Mouse (Mus musculus) heart, embryonic 15.5 days (tissue): ENCODE measurements around the gene Nucb2. TPM values are rescaled to one million over a fixed set of nuclear protein-coding genes. Genes with fewer than 3 reads are reported as not detected.

Source experiments
- ATAC-seq: fragments of 200-750 bp; cut with Nextera tagmentation; replicated peaks from 2 replicates; pipeline ENCODE4 v1.8.0; 2017; ENCODE audit warnings: low read depth, moderate TSS enrichment; ENCODE audit not compliant: insufficient number of reproducible peaks, insufficient read depth, low FRiP score
- H3K27ac ChIP-seq: fragments of 300-500 bp; sonication (generic); 2 replicates; pipeline ENCODE4 v1.5.1; 2015; ENCODE audit warnings: mild to moderate bottlenecking, inconsistent platforms
- H3K27me3 ChIP-seq: fragments of 300-500 bp; sonication (generic); 2 replicates; pipeline ENCODE4 v1.6.1; 2015; ENCODE audit warnings: inconsistent platforms
- H3K36me3 ChIP-seq: fragments of 300-500 bp; sonication (generic); 2 replicates; pipeline ENCODE4 v1.6.1; 2015; ENCODE audit warnings: mild to moderate bottlenecking, inconsistent platforms
- H3K4me1 ChIP-seq: fragments of 300-500 bp; sonication (generic); replicated peaks from 2 replicates; pipeline ENCODE4 v1.6.1; 2015; ENCODE audit warnings: inconsistent platforms
- H3K4me2 ChIP-seq: fragments of 300-500 bp; sonication (generic); 2 replicates; pipeline ENCODE4 v1.6.1; 2015; ENCODE audit warnings: inconsistent platforms, mild to moderate bottlenecking, moderate library complexity
- H3K4me3 ChIP-seq: fragments of 300-500 bp; sonication (generic); 2 replicates; pipeline ENCODE4 v1.5.1; 2015; ENCODE audit warnings: mild to moderate bottlenecking, inconsistent platforms
- H3K9ac ChIP-seq: fragments of 300-500 bp; sonication (generic); 2 replicates; pipeline ENCODE4 v1.6.1; 2015; ENCODE audit warnings: mild to moderate bottlenecking, inconsistent platforms
- H3K9me3 ChIP-seq: fragments of 300-500 bp; sonication (generic); replicated peaks from 2 replicates; pipeline ENCODE4 v1.6.1; 2016; ENCODE audit warnings: inconsistent platforms
- WGBS: fragments of 180-500 bp; shearing (Covaris S2); methylation state at CpG from one replicate; pipeline ENCODE4 v1.1.7; 2015; ENCODE audit warnings: mixed read lengths; 5-methylcytosine and 5-hydroxymethylcytosine counted together
- polyA plus RNA-seq: library from polyadenylated mRNA; unstranded; fragments of >200 nt; fragmentation: Nextera tagmentation; extraction: Ambion mirVana; gene quantifications from 2 replicates; pipeline ENCODE4 v1.2.1, GENCODE M21; 2015

Nucb2 gene
- polyA plus RNA-seq, 1 experiment from 2014 or later: 9.3 TPM

GRCm38 (mm10) chr7:116491113-116491512 is 13.1 kb upstream of the Nucb2 start:
- 74% methylated on average over 4 of the region's 4 CpGs for WGBS

GRCm38 (mm10) chr7:116493267-116494003 is 10.7 kb upstream of the Nucb2 start:
- no peak for ATAC-seq
- H3K27me3 ChIP-seq: no peaks in the 10 kb centered on the region
- 72% methylated on average over 7 of the region's 7 CpGs for WGBS
- no peaks in the 10 kb centered on the region for H3K9me3 ChIP-seq
- no peaks in the 10 kb centered on the region for H3K4me1 ChIP-seq
- no peak overlapping the region for H3K4me2 ChIP-seq
- no peaks in the 10 kb centered on the region for H3K36me3 ChIP-seq
- no peak overlapping the region for H3K9ac ChIP-seq
- H3K27ac ChIP-seq: no peak overlapping the region
- no peak overlapping the region for H3K4me3 ChIP-seq

More at GRCm38 (mm10) chr7:116491113-116491512, 13.1 kb upstream of the Nucb2 start:
- Histone ChIP-seq H3K27ac (no peak overlapping the region), H3K9ac (no peak overlapping the region), H3K27me3 (no peaks in the 10 kb centered on the region), H3K36me3 (no peaks in the 10 kb centered on the region), H3K4me2 (no peak overlapping the region), H3K4me3 (no peak overlapping the region), H3K9me3 (no peaks in the 10 kb centered on the region), H3K4me1 (no peaks in the 10 kb centered on the region)
- ATAC-seq: no peak

- Histone ChIP-seq H3K4me3 (no peak overlapping the region), H3K9ac (no peak overlapping the region), H3K4me1 (no peaks in the 10 kb centered on the region), H3K27me3 (no peaks in the 10 kb centered on the region), H3K27ac (no peak overlapping the region), H3K36me3 (no peaks in the 10 kb centered on the region), H3K9me3 (no peaks in the 10 kb centered on the region), H3K4me2 (no peak overlapping the region)
- 56% methylated on average over 5 of the region's 5 CpGs for WGBS
- no peak for ATAC-seq
These were observed 9.6 kb upstream of the Nucb2 start for GRCm38 (mm10) chr7:116494618-116495017.

GRCm38 (mm10) chr7:116496760-116497159 is 7.4 kb upstream of the Nucb2 start:
- Histone ChIP-seq H3K27ac (no peak overlapping the region), H3K27me3 (no peaks in the 10 kb centered on the region), H3K4me2 (no peak overlapping the region), H3K4me3 (no peak overlapping the region), H3K9ac (no peak overlapping the region), H3K9me3 (no peaks in the 10 kb centered on the region), H3K4me1 (no peaks in the 10 kb centered on the region), H3K36me3 (no peaks in the 10 kb centered on the region)
- WGBS: 92% methylated on average over 4 of the region's 4 CpGs
- no peak for ATAC-seq

DNA sequence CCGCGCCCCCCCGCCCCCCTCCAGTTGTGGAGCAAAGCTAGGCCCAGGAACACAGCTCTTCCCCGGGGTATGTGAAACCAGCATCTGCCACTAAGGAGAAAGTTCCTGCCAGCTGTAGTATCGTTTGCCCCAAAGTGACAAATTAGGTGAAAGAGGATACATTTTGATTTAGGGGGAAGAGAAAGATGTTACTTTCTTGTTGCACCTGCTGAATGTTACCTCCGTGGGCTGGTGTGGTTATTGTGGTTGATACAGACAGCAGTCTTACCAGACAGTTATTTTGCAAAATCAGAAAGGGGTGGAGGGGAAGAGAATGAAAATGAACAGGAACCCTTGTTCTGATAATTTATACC is 625 bp downstream of the Nucb2 start:
- Histone ChIP-seq H3K36me3 (peaks cover 3% of the 10 kb centered on the region; the same call in 1 of the 2 replicates), H3K9me3 (no peaks in the 10 kb centered on the region), H3K27me3 (no peaks in the 10 kb centered on the region), H3K4me2 (peak overlapping the region; percentile 90), H3K9ac (peak overlapping the region; percentile 87), H3K27ac (no peak overlapping the region), H3K4me1 (peaks cover 7% of the 10 kb centered on the region; the same call in 1 of the 2 replicates), H3K4me3 (peak overlapping the region; percentile 84)
- no peak for ATAC-seq
- WGBS: 6% methylated on average over 6 of the region's 6 CpGs

- WGBS: 84% methylated on average over 5 of the region's 5 CpGs
These were observed 9.9 kb downstream of the Nucb2 start for GRCm38 (mm10) chr7:116514030-116514429.

GRCm38 (mm10) chr7:116514546-116514945 is 10.4 kb downstream of the Nucb2 start:
- Histone ChIP-seq H3K4me2 (no peak overlapping the region), H3K9me3 (no peaks in the 10 kb centered on the region), H3K27me3 (no peaks in the 10 kb centered on the region), H3K9ac (no peak overlapping the region), H3K36me3 (peaks cover 1% of the 10 kb centered on the region; the same call in 1 of the 2 replicates), H3K27ac (no peak overlapping the region), H3K4me1 (peaks cover 14% of the 10 kb centered on the region), H3K4me3 (no peak overlapping the region)
- no peak for ATAC-seq
- 73% methylated on average over 9 of the region's 9 CpGs for WGBS

More at GRCm38 (mm10) chr7:116514030-116514429, 9.9 kb downstream of the Nucb2 start:
- Histone ChIP-seq H3K4me3 (no peak overlapping the region), H3K27me3 (no peaks in the 10 kb centered on the region), H3K9ac (no peak overlapping the region), H3K36me3 (peaks cover 3% of the 10 kb centered on the region; the same call in 1 of the 2 replicates), H3K4me2 (no peak overlapping the region), H3K4me1 (peaks cover 14% of the 10 kb centered on the region), H3K9me3 (no peaks in the 10 kb centered on the region), H3K27ac (no peak overlapping the region)
- no peak for ATAC-seq

- Histone ChIP-seq H3K27me3 (no peaks in the 10 kb centered on the region), H3K4me3 (no peak overlapping the region), H3K36me3 (no peaks in the 10 kb centered on the region), H3K9ac (no peak overlapping the region), H3K27ac (no peak overlapping the region), H3K9me3 (no peaks in the 10 kb centered on the region), H3K4me1 (peaks cover 14% of the 10 kb centered on the region), H3K4me2 (no peak overlapping the region)
- ATAC-seq: no peak
- 79% methylated on average over 7 of the region's 7 CpGs for WGBS
These were observed 10.9 kb downstream of the Nucb2 start for GRCm38 (mm10) chr7:116515059-116515458.

GRCm38 (mm10) chr7:116515514-116516135 is 11.5 kb downstream of the Nucb2 start:
- H3K27ac ChIP-seq: no peak overlapping the region
- no peak overlapping the region for H3K9ac ChIP-seq
- 70% methylated on average over 13 of the region's 13 CpGs for WGBS
- no peak overlapping the region for H3K4me3 ChIP-seq
- no peaks in the 10 kb centered on the region for H3K9me3 ChIP-seq
- H3K27me3 ChIP-seq: no peaks in the 10 kb centered on the region
- ATAC-seq: no peak; the same call in 1 of the 2 replicates
- H3K4me1 ChIP-seq: peaks cover 14% of the 10 kb centered on the region
- H3K4me2 ChIP-seq: no peak overlapping the region
- no peaks in the 10 kb centered on the region for H3K36me3 ChIP-seq

DNA sequence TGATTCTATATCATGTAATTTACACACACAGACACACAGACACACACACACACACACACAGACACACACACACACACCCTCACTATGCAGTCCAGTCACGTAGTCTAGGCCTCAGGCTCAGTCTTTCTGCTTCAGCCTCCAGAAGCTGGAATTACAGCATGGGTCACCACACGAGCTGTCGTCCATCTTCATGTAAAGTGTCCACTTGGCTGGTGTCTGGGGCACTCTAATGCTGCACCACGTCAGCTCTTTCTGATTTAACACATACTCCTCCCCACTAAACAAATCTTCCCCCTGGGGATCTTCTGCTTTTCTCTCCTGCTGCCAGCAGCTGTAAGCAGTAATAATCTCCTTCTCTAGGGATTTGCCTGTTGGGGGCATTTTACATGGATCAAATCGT is 13.1 kb downstream of the Nucb2 start:
- 65% methylated on average over 5 of the region's 5 CpGs for WGBS
- Histone ChIP-seq H3K4me1 (peaks cover 14% of the 10 kb centered on the region), H3K36me3 (peaks cover 6% of the 10 kb centered on the region), H3K9me3 (no peaks in the 10 kb centered on the region), H3K4me2 (no peak overlapping the region), H3K27me3 (no peaks in the 10 kb centered on the region), H3K27ac (peak overlapping the region; percentile 52), H3K9ac (no peak overlapping the region), H3K4me3 (no peak overlapping the region)
- ATAC-seq: no peak

GRCm38 (mm10) chr7:116518155-116518554 is 14.0 kb downstream of the Nucb2 start:
- Histone ChIP-seq H3K36me3 (peaks cover 11% of the 10 kb centered on the region), H3K4me2 (no peak overlapping the region), H3K4me1 (peaks cover 14% of the 10 kb centered on the region), H3K4me3 (no peak overlapping the region), H3K27ac (peak overlapping the region; percentile 52), H3K9me3 (no peaks in the 10 kb centered on the region), H3K9ac (no peak overlapping the region), H3K27me3 (no peaks in the 10 kb centered on the region)
- 54% methylated on average over 5 of the region's 5 CpGs for WGBS
- ATAC-seq: no peak

- no peak overlapping the region for H3K4me3 ChIP-seq
- H3K4me2 ChIP-seq: no peak overlapping the region
- no peaks in the 10 kb centered on the region for H3K9me3 ChIP-seq
- peaks cover 14% of the 10 kb centered on the region for H3K4me1 ChIP-seq
- no peak overlapping the region for H3K9ac ChIP-seq
- H3K27me3 ChIP-seq: no peaks in the 10 kb centered on the region
- no peak for ATAC-seq
- H3K27ac ChIP-seq: no peak overlapping the region
- WGBS: 52% methylated on average over 3 of the region's 3 CpGs
- H3K36me3 ChIP-seq: peaks cover 15% of the 10 kb centered on the region
These were observed 15.6 kb downstream of the Nucb2 start for GRCm38 (mm10) chr7:116519805-116520204.
